Mouse (Mus musculus) erythroid progenitor cell, adult 5-6 weeks (primary cell): ENCODE measurements around the gene Mex3a. TPM values are rescaled to one million over a fixed set of nuclear protein-coding genes. Genes with fewer than 3 reads are reported as not detected.

Experiments used
- total RNA-seq, 2 experiments: library from RNA; stranded (forward) in 1 of 2; stranded (reverse) in 1 of 2; fragments of 150-400 nt in 1 of 2; fragments of 186-747, 209-891 nt in 1 of 2; gene quantifications; 2 replicates each; pipeline versions ENCODE4 v1.2.3 to v1.2.4; 2015 to 2017; ENCODE audit warnings: low replicate concordance in 2 of 2

Gene Mex3a
- total RNA-seq, 2 experiments from 2014 or later = 0.08 to 0.42 TPM

Other genes with a start within 250 kb of the Mex3a start
- not detected in 2 replicates for gene Gm38392, start 245.2 kb upstream of the Mex3a start, total RNA-seq (2015; ENCODE audit: low replicate concordance)
- not detected in 2 replicates for gene Gm38392, start 245.2 kb upstream of the Mex3a start, total RNA-seq (2017; ENCODE audit: low replicate concordance)
- not detected in 2 replicates for gene Tsacc, start 235.4 kb upstream of the Mex3a start, total RNA-seq (2015; ENCODE audit: low replicate concordance)
- not detected in 2 replicates for gene Tsacc, start 235.4 kb upstream of the Mex3a start, total RNA-seq (2017; ENCODE audit: low replicate concordance)
- 105 and 118 TPM in 2 replicates for gene Cct3, start 235.3 kb upstream of the Mex3a start, total RNA-seq (2015; ENCODE audit: low replicate concordance)
- 43.0 and 53.2 TPM in 2 replicates for gene Cct3, start 235.3 kb upstream of the Mex3a start, total RNA-seq (2017; ENCODE audit: low replicate concordance)
- 17.7 and 47.4 TPM in 2 replicates for gene Glmp, start 207.4 kb upstream of the Mex3a start, total RNA-seq (2015; ENCODE audit: low replicate concordance)
- 5.0 and 10.4 TPM in 2 replicates for gene Glmp, start 207.4 kb upstream of the Mex3a start, total RNA-seq (2017; ENCODE audit: low replicate concordance)
- gene Tmem79, start 196.2 kb upstream of the Mex3a start, total RNA-seq (2015; ENCODE audit: low replicate concordance) = not detected in 2 replicates
- 1.2 and 1.8 TPM in 2 replicates for gene Tmem79, start 196.2 kb upstream of the Mex3a start, total RNA-seq (2017; ENCODE audit: low replicate concordance)
- gene Smg5, start 196.1 kb upstream of the Mex3a start, total RNA-seq (2015; ENCODE audit: low replicate concordance) = 34.8 and 40.7 TPM in 2 replicates
- gene Smg5, start 196.1 kb upstream of the Mex3a start, total RNA-seq (2017; ENCODE audit: low replicate concordance) = 85.6 and 88.2 TPM in 2 replicates
- not detected in 2 replicates for gene Paqr6, start 167.8 kb upstream of the Mex3a start, total RNA-seq (2015; ENCODE audit: low replicate concordance)
- gene Paqr6, start 167.8 kb upstream of the Mex3a start, total RNA-seq (2017; ENCODE audit: low replicate concordance) = 1.3 TPM in 1 of 2 replicates, not detected in the other
- gene Bglap3, start 159.7 kb upstream of the Mex3a start, total RNA-seq (2015; ENCODE audit: low replicate concordance) = not detected in 2 replicates
- gene Bglap3, start 159.7 kb upstream of the Mex3a start, total RNA-seq (2017; ENCODE audit: low replicate concordance) = not detected in 2 replicates
- gene Bglap2, start 153.7 kb upstream of the Mex3a start, total RNA-seq (2015; ENCODE audit: low replicate concordance) = not detected in 2 replicates
- gene Bglap2, start 153.7 kb upstream of the Mex3a start, total RNA-seq (2017; ENCODE audit: low replicate concordance) = 3.9 TPM in 1 of 2 replicates, not detected in the other
- 3.6 TPM in 1 of 2 replicates, not detected in the other for gene Bglap, start 147.9 kb upstream of the Mex3a start, total RNA-seq (2015; ENCODE audit: low replicate concordance)
- gene Bglap, start 147.9 kb upstream of the Mex3a start, total RNA-seq (2017; ENCODE audit: low replicate concordance) = not detected in 2 replicates
- 182 and 196 TPM in 2 replicates for gene Pmf1, start 122.1 kb upstream of the Mex3a start, total RNA-seq (2015; ENCODE audit: low replicate concordance)
- 100 and 121 TPM in 2 replicates for gene Pmf1, start 122.1 kb upstream of the Mex3a start, total RNA-seq (2017; ENCODE audit: low replicate concordance)
- gene Slc25a44, start 107.3 kb upstream of the Mex3a start, total RNA-seq (2015; ENCODE audit: low replicate concordance) = 34.0 and 35.3 TPM in 2 replicates
- gene Slc25a44, start 107.3 kb upstream of the Mex3a start, total RNA-seq (2017; ENCODE audit: low replicate concordance) = 34.8 and 40.5 TPM in 2 replicates
- 11.9 and 14.7 TPM in 2 replicates for gene Sema4a, start 71.2 kb upstream of the Mex3a start, total RNA-seq (2015; ENCODE audit: low replicate concordance)
- gene Sema4a, start 71.2 kb upstream of the Mex3a start, total RNA-seq (2017; ENCODE audit: low replicate concordance) = 4.5 and 15.1 TPM in 2 replicates
- 31.7 and 48.2 TPM in 2 replicates for gene Lmna, start 22.4 kb upstream of the Mex3a start, total RNA-seq (2015; ENCODE audit: low replicate concordance)
- gene Lmna, start 22.4 kb upstream of the Mex3a start, total RNA-seq (2017; ENCODE audit: low replicate concordance) = 182 and 260 TPM in 2 replicates
- not detected in 2 replicates for gene Rab25, start 15.9 kb downstream of the Mex3a start, total RNA-seq (2015; ENCODE audit: low replicate concordance)
- not detected in 2 replicates for gene Rab25, start 15.9 kb downstream of the Mex3a start, total RNA-seq (2017; ENCODE audit: low replicate concordance)
- gene Lamtor2, start 20.7 kb downstream of the Mex3a start, total RNA-seq (2015; ENCODE audit: low replicate concordance) = 9.0 and 12.6 TPM in 2 replicates
- 7.7 and 23.3 TPM in 2 replicates for gene Lamtor2, start 20.7 kb downstream of the Mex3a start, total RNA-seq (2017; ENCODE audit: low replicate concordance)
- gene Ubqln4, start 21.4 kb downstream of the Mex3a start, total RNA-seq (2015; ENCODE audit: low replicate concordance) = 8.6 and 10.1 TPM in 2 replicates
- 6.3 and 7.6 TPM in 2 replicates for gene Ubqln4, start 21.4 kb downstream of the Mex3a start, total RNA-seq (2017; ENCODE audit: low replicate concordance)
- 97.7 and 101 TPM in 2 replicates for gene Ssr2, start 43.5 kb downstream of the Mex3a start, total RNA-seq (2015; ENCODE audit: low replicate concordance)
- gene Ssr2, start 43.5 kb downstream of the Mex3a start, total RNA-seq (2017; ENCODE audit: low replicate concordance) = 23.9 and 50.2 TPM in 2 replicates
- gene Arhgef2, start 73.6 kb downstream of the Mex3a start, total RNA-seq (2015; ENCODE audit: low replicate concordance) = 17.7 and 23.9 TPM in 2 replicates
- 12.7 and 15.7 TPM in 2 replicates for gene Arhgef2, start 73.6 kb downstream of the Mex3a start, total RNA-seq (2017; ENCODE audit: low replicate concordance)
- gene Rxfp4, start 120.7 kb downstream of the Mex3a start, total RNA-seq (2015; ENCODE audit: low replicate concordance) = not detected in 2 replicates
- not detected in 2 replicates for gene Rxfp4, start 120.7 kb downstream of the Mex3a start, total RNA-seq (2017; ENCODE audit: low replicate concordance)
- gene Khdc4, start 153.4 kb downstream of the Mex3a start, total RNA-seq (2015; ENCODE audit: low replicate concordance) = 56.9 and 69.2 TPM in 2 replicates
- 37.8 and 62.8 TPM in 2 replicates for gene Khdc4, start 153.4 kb downstream of the Mex3a start, total RNA-seq (2017; ENCODE audit: low replicate concordance)
- gene Rit1, start 184.4 kb downstream of the Mex3a start, total RNA-seq (2015; ENCODE audit: low replicate concordance) = 13.0 and 20.2 TPM in 2 replicates
- 27.6 and 45.9 TPM in 2 replicates for gene Rit1, start 184.4 kb downstream of the Mex3a start, total RNA-seq (2017; ENCODE audit: low replicate concordance)
- 0.36 TPM in 1 of 2 replicates, not detected in the other for gene Syt11, start 242.8 kb downstream of the Mex3a start, total RNA-seq (2015; ENCODE audit: low replicate concordance)
- gene Syt11, start 242.8 kb downstream of the Mex3a start, total RNA-seq (2017; ENCODE audit: low replicate concordance) = 0.39 TPM in 1 of 2 replicates, not detected in the other